Mouse (Mus musculus) spleen, adult 2 months (tissue): ENCODE results near the gene Ankfn1.

Experiments
- CTCF ChIP-seq: fragments of 200-500 bp; IDR thresholded peaks from 2 replicates; pipeline ENCODE4 v1.5.1; 2011; ENCODE audit warnings: mild to moderate bottlenecking, inconsistent platforms; ENCODE audit not compliant: insufficient read depth, insufficient read length, insufficient replicate concordance; ENCODE audit errors: extremely low read depth
- POLR2A ChIP-seq: fragments of 200-500 bp; IDR thresholded peaks from 2 replicates; pipeline ENCODE4 v1.6.1; 2011; ENCODE audit warnings: low read depth, low read length, inconsistent platforms

- TF ChIP-seq CTCF (no peak), POLR2A (no peak)
Measured at GRCm38 (mm10) chr11:89370373-89370772, 407.1 kb downstream of the Ankfn1 start.
